Mouse (Mus musculus) urinary bladder, adult 18-20 months (tissue): Measurements from ENCODE around the gene Ctf2.
"Not testable (repeated sequence)": the region's sequence is repeated elsewhere in the genome, so short reads cannot be mapped to it uniquely, and the experiment has no call there.

ENCODE experiments used
- DNase-seq, 2 experiments: peaks; one replicate each; pipeline ENCODE4 v3.0.0; 2022; ENCODE audit warnings: low spot score in 2 of 2, mixed read lengths in 2 of 2

Gene Ctf2

GRCm38 (mm10) chr7:127712461-127713385 lies 19.2 kb downstream of the Ctf2 start, which contains the start of gene Ctf1:
Gene Ctf1, plus strand, starts transcription at chr7:127712736.
- DNase-seq: peak; percentile 66 to 71

GRCm38 (mm10) chr7:127711456-127711855 lies 20.5 kb downstream of the Ctf2 start:
- DNase-seq: no peak

GRCm38 (mm10) chr7:127711031-127711430 lies 20.9 kb downstream of the Ctf2 start:
- no peak for DNase-seq

- DNase-seq: no peak
Observed at GRCm38 (mm10) chr7:127709261-127709979, 22.5 kb downstream of the Ctf2 start.

GRCm38 (mm10) chr7:127708207-127709078 lies 23.5 kb downstream of the Ctf2 start, which contains the start of gene Bcl7c:
Gene Bcl7c, minus strand, starts transcription at chr7:127708933.
- DNase-seq: peak; percentile 78 to 84

GRCm38 (mm10) chr7:127707957-127708206 lies 24.1 kb downstream of the Ctf2 start:
- no peak for DNase-seq

- no peak for DNase-seq
Observed at GRCm38 (mm10) chr7:127707045-127707956, 24.7 kb downstream of the Ctf2 start.

- DNase-seq: no peak
Observed at GRCm38 (mm10) chr7:127705706-127706105, 26.3 kb downstream of the Ctf2 start.

GRCm38 (mm10) chr7:127704598-127704997 lies 27.4 kb downstream of the Ctf2 start:
- no peak for DNase-seq

GRCm38 (mm10) chr7:127703561-127704178 lies 28.3 kb downstream of the Ctf2 start:
- no peak for DNase-seq

GRCm38 (mm10) chr7:127700712-127701331 lies 31.1 kb downstream of the Ctf2 start:
- DNase-seq: no peak

GRCm38 (mm10) chr7:127698986-127699385 lies 33.0 kb downstream of the Ctf2 start:
- DNase-seq: no peak

- not testable (repeated sequence) for DNase-seq
Observed at GRCm38 (mm10) chr7:127693730-127694129, 38.2 kb downstream of the Ctf2 start.

- no peak for DNase-seq
Observed at GRCm38 (mm10) chr7:127693290-127693689, 38.7 kb downstream of the Ctf2 start.

- DNase-seq: peak; percentile 56 to 59
Observed at GRCm38 (mm10) chr7:127691221-127691989, 40.6 kb downstream of the Ctf2 start.

- no peak for DNase-seq
Observed at GRCm38 (mm10) chr7:127689626-127690280, 42.2 kb downstream of the Ctf2 start.

- DNase-seq: no peak
Observed at GRCm38 (mm10) chr7:127688935-127689334, 43.0 kb downstream of the Ctf2 start.

GRCm38 (mm10) chr7:127686740-127687449 lies 45.1 kb downstream of the Ctf2 start:
- no peak for DNase-seq
